Mouse (Mus musculus): ENCODE measurements around the gene Taf13. TPM values are rescaled to one million over a fixed set of nuclear protein-coding genes. Genes with fewer than 3 reads are reported as not detected.

The Taf13 gene
- polyA plus RNA-seq (2021) = 44.7 TPM

DNA sequence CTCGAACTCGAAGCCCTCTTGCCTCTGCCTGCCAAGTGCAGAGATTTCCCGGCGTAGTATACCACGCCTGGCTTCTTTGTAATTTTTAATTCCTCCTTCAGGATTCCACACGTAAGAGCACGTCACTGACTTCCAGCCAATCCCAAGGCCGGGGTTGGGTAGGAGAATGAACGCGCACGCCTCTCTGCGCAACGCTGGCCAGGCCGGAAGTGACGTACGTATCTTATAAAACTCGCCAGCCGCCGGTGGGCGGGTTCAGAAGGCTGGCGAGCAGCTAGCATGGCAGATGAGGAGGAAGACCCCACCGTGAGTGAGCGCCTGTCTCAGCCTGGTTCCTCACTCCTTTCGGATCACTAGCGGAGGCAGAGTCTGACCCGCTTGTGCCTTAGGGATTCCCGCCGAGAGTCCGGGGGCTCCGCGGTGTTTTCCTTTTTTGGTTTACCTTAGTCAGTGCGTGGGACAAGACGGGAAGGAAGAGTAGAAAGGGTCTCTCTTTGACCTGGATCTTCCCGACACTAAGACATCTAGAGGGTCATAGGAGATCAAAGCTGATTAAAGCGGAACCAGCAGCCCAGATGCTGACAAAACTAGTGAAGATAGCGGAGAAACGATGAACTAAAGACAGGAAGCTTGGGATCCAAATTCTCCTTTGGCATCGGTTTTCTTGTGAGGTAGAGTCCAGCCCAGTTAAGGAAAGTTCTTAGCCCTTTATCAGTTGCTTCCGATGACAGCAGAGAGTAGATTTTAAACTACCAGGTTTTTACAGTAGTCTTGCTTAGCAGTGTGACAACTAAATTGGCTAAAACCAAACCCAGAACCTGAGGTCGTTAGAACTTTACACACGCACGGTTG, at the start of gene Taf13:
Taf13 (plus strand) TSS at position 256 of the 852 bp plus-strand sequence.
- DNase-seq (ENCODE audit: low read depth, low spot score) (peak; percentile 96), ATAC-seq (peak; percentile 94)
- in situ Hi-C loops (cut with MboI; ENCODE audit: low pct_unique_long_range_greater_than_20kb) = no loop called here
- TF ChIP-seq CTCF (IDR thresholded peaks at IDR 0.05) = no peak
- POLR2A ChIA-PET = interaction anchor here (0.6 to 1.9 kb wide), 9 partner anchors 11 to 98 kb away, joined by 3 to 8 read pairs (median 4); partner anchors contain the start of gene Wdr47
- H3K27me3 ChIP-seq = no peaks in the 10 kb centered on the region
- CTCF ChIA-PET = interaction anchor here (1.1 to 3.1 kb wide), 5 partner anchors 9 to 170 kb away, joined by 3 to 18 read pairs (median 5); no protein-coding TSS in a partner anchor

DNA sequence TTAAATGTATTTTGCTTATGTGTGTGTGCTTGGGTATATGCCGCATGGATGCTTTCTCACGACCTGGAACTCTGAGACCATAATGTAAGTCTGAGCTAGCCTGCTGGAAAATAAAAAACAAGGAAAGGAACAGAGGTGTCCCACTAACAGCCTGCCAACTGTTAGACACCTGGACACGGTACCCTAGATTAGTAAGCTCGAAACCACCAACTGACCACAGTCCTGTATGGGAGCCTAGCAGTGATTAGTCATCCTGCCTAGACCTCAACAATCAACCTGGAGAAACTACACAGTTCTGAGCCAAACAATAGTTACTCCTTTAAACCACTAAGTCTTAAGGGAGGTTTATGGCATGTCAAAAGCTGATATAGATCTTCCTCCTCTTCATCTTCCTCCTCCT, 48.1 kb upstream of the Taf13 start:
- H3K27me3 ChIP-seq = no peaks in the 10 kb centered on the region
- no peak for ATAC-seq
- in situ Hi-C loops (cut with MboI; ENCODE audit: low pct_unique_long_range_greater_than_20kb) = no loop called here
- POLR2A ChIA-PET = interaction anchor here (0.8 kb wide), 1 partner anchor 27 kb away, joined by 3 read pairs; no protein-coding TSS in a partner anchor
- CTCF ChIA-PET = interaction anchor here (1.1 to 1.2 kb wide), 3 partner anchors 14 to 41 kb away, joined by 3 to 4 read pairs (median 4); no protein-coding TSS in a partner anchor
- TF ChIP-seq CTCF (IDR thresholded peaks at IDR 0.05) = no peak
- no peak for DNase-seq (ENCODE audit: low read depth, low spot score)

DNA sequence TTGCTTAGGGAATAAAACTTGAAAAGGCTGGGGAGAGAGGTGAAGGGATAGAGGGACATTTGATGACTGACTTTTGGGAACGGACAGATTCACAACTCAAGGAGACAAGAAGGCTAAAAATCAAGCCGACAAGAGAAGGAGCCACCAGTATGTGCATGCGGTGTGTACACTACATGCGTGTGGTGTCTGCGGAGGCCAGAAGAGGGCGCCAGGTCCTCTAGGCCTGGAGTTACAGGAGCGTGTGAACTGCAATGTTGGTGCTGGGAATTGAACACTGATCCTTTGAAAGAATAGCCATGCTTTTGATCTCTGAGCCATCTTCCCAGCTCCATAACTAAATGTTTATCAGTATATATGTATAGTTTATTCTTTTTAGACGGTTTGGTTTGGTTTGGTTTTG, 43.0 kb upstream of the Taf13 start:
- ATAC-seq = no peak
- ChIA-PET POLR2A (no interaction called here), CTCF (interaction anchor here (1.3 to 2.2 kb wide), 2 partner anchors 10 to 34 kb away, joined by 3 to 8 read pairs; partner anchors contain the start of gene Tmem167b)
- DNase-seq (ENCODE audit: low read depth, low spot score) = no peak
- TF ChIP-seq CTCF (IDR thresholded peaks at IDR 0.05) = peak; percentile 14
- in situ Hi-C loops (cut with MboI; ENCODE audit: low pct_unique_long_range_greater_than_20kb) = no loop called here
- no peaks in the 10 kb centered on the region for H3K27me3 ChIP-seq

- CTCF ChIA-PET = interaction anchor here (0.8 to 1.5 kb wide), 6 partner anchors 16 to 146 kb away, joined by 3 to 5 read pairs (median 4); no protein-coding TSS in a partner anchor
Measured at GRCm38 (mm10) chr3:108533114-108533885, 38.2 kb upstream of the Taf13 start.

DNA sequence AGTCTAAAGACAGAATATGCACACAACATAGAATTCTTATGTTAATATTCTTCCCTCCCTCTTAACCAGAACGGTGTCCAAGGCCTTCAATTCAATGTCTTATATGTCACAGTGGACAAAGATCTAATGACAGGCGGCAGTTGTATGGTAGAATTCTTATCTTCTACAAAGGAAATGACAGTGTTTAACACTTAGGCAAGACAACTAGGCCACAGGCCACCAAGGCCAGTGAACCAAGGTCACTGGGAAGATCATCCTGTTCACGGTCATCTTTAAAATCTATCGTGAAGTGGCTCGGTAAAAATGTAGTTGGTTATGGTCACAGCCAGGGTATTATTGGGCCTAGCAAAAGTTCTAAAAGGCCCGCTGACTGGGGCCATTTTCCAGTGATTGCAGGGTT, 37.5 kb upstream of the Taf13 start, which contains the start of gene 1700013F07Rik:
1700013F07Rik (plus strand) TSS at position 200 of the 400 bp plus-strand sequence.
- in situ Hi-C loops (cut with MboI; ENCODE audit: low pct_unique_long_range_greater_than_20kb) = no loop called here
- ChIA-PET POLR2A (no interaction called here), CTCF (interaction anchor here (0.8 to 1.5 kb wide), 5 partner anchors 16 to 77 kb away, joined by 3 to 5 read pairs (median 3); no protein-coding TSS in a partner anchor)
- H3K27me3 ChIP-seq = no peaks in the 10 kb centered on the region
- DNase-seq (ENCODE audit: low read depth, low spot score) (no peak), ATAC-seq (no peak)
- no peak for TF ChIP-seq CTCF (IDR thresholded peaks at IDR 0.05)

More at GRCm38 (mm10) chr3:108533114-108533885, 38.2 kb upstream of the Taf13 start:
- POLR2A ChIA-PET = interaction anchor here (0.6 kb wide), 1 partner anchor 60 kb away, joined by 3 read pairs; no protein-coding TSS in a partner anchor
- ATAC-seq (peak; percentile 38), DNase-seq (ENCODE audit: low read depth, low spot score) (peak; percentile 92)
- TF ChIP-seq CTCF (IDR thresholded peaks at IDR 0.05) = no peak
- in situ Hi-C loops (cut with MboI; ENCODE audit: low pct_unique_long_range_greater_than_20kb) = no loop called here
- H3K27me3 ChIP-seq = no peaks in the 10 kb centered on the region

DNA sequence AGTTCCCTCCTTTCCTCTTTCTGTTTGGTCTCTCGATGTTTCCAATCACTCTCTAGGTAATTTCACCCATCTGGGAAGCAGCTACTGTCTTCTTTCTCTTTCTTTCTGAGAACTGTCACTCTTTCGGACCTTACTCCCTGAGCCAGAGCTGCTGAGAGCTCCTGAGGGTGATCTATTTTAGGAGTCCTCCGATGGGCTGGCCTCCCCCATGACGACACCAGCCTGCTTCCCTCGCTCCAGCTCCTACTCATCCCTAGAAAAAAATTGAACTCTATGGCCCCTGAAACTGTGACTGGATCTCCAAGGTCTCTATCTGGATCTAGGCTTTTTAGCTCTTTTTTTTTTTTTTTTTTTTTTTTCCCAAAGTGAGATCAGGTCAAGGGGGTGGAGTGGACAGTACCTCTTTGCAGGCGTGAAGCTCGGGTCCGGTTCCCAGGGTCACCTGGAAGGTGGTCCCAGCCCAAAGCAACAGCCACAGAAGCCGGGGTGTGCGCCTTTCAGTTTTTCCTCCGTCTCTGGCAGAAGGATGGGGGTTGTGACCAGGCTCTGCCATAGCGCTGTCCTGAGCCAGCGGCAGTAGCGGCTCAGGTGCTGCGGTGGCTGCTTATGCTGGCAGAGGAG, 35.5 kb upstream of the Taf13 start:
- H3K27me3 ChIP-seq = no peaks in the 10 kb centered on the region
- in situ Hi-C loops (cut with MboI; ENCODE audit: low pct_unique_long_range_greater_than_20kb) = no loop called here
- DNase-seq (ENCODE audit: low read depth, low spot score) = no peak
- ATAC-seq = no peak
- CTCF ChIA-PET = interaction anchor here (1.4 to 3.4 kb wide), 11 partner anchors 9 to 69 kb away, joined by 4 to 14 read pairs (median 9); partner anchors contain the start of gene Tmem167b
- POLR2A ChIA-PET = interaction anchor here (0.7 kb wide), 1 partner anchor 84 kb away, joined by 3 read pairs; no protein-coding TSS in a partner anchor
- TF ChIP-seq CTCF (IDR thresholded peaks at IDR 0.05) = no peak

DNA sequence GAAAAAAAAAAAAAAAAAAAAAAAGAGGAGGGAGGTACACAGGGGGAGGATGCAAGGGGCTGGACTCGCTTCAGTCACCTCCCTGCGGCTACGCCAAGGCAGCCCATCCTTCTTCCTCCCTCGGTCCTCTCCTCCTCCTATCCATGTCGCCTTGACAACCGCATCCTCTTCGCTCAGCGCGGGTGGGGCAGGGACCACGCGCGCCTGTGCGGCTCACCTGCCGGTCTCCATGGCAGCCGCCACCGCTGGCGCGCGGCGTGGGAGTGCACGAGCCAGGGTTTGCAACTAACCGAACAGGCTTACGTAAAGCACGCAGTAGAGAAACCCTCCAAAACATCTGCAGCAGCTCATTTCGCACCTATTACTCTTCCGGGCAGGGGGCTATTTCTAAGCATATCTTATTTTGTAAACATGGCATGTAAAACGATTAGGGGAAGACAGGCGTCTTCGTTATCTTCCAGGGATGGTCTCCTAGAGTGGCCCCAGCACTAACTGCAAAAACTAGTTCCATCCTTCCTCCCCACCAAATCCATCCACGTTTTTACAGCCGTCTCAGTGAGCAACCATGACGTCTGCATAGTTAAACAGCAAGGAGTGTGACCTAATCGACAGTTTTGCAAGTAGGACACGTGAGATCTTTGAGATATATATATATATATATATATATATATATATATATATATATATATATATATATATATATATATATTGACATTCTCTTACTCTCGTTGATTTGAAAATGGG, 34.8 kb upstream of the Taf13 start, which contains the start of gene 5330417C22Rik:
5330417C22Rik (minus strand) TSS at position 20 of the 744 bp plus-strand sequence.
- in situ Hi-C loops (cut with MboI; ENCODE audit: low pct_unique_long_range_greater_than_20kb) = no loop called here
- ChIA-PET CTCF (interaction anchor here (1.0 to 3.4 kb wide), 17 partner anchors 9 to 75 kb away, joined by 3 to 14 read pairs (median 6); no protein-coding TSS in a partner anchor), POLR2A (interaction anchor here (1.3 kb wide), 1 partner anchor 17 kb away, joined by 7 read pairs; no protein-coding TSS in a partner anchor)
- DNase-seq (ENCODE audit: low read depth, low spot score) = no peak
- ATAC-seq = no peak
- no peaks in the 10 kb centered on the region for H3K27me3 ChIP-seq
- no peak for TF ChIP-seq CTCF (IDR thresholded peaks at IDR 0.05)

DNA sequence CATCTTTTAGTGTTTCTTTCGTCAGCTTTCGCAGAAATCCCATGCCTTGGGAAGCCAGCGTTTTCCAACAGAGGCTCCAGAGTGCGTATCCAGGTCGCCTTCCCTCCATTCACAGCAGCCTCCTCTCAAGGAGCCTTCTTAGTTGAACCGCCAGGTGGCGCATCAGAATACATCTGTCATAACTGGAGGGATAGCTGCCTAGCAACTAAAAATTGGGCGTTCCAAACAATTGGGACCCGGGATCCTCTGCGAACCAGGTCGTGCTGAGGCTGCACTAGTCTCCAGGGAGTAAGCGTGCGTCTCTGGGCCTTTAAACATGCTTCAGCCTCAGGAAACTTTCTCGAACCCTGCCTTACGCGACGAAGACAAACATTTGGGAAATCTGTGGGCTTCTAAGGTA, 34.2 kb upstream of the Taf13 start:
- peak; percentile 71 for ATAC-seq
- CTCF ChIA-PET = interaction anchor here (0.6 to 3.4 kb wide), 25 partner anchors 8 to 126 kb away, joined by 3 to 14 read pairs (median 6); partner anchors contain the start of gene Tmem167b
- H3K27me3 ChIP-seq = no peaks in the 10 kb centered on the region
- DNase-seq (ENCODE audit: low read depth, low spot score) = peak; percentile 71
- peak; percentile 97 for TF ChIP-seq CTCF (IDR thresholded peaks at IDR 0.05)
- POLR2A ChIA-PET = interaction anchor here (0.7 to 1.3 kb wide), 3 partner anchors 17 to 112 kb away, joined by 3 to 7 read pairs (median 3); partner anchors contain the start of gene Sars
- in situ Hi-C loops (cut with MboI; ENCODE audit: low pct_unique_long_range_greater_than_20kb) = no loop called here

GRCm38 (mm10) chr3:108542299-108542698, 29.2 kb upstream of the Taf13 start:
- TF ChIP-seq CTCF (IDR thresholded peaks at IDR 0.05) = no peak
- POLR2A ChIA-PET = no interaction called here
- in situ Hi-C loops (cut with MboI; ENCODE audit: low pct_unique_long_range_greater_than_20kb) = no loop called here
- H3K27me3 ChIP-seq = no peaks in the 10 kb centered on the region
- CTCF ChIA-PET = no interaction called here
- no peak for DNase-seq (ENCODE audit: low read depth, low spot score)
- no peak for ATAC-seq
